Mouse (Mus musculus) c-Kit-positive CD71-positive TER-119-negative erythroid progenitor cells, embryonic 14.5 days (primary cell): ENCODE results near the gene Rsph3b.
A peak's percentile ranks its signal among the peaks of the same experiment; 100 is the strongest.
"Not testable (repeated sequence)": the region's sequence is repeated elsewhere in the genome, so short reads cannot be mapped to it uniquely, and the experiment has no call there.

ENCODE experiments used
- DNase-seq: peaks from one replicate; pipeline ENCODE4 v3.0.0-alpha.2; 2013; ENCODE audit warnings: low read depth

Gene Rsph3b

DNA sequence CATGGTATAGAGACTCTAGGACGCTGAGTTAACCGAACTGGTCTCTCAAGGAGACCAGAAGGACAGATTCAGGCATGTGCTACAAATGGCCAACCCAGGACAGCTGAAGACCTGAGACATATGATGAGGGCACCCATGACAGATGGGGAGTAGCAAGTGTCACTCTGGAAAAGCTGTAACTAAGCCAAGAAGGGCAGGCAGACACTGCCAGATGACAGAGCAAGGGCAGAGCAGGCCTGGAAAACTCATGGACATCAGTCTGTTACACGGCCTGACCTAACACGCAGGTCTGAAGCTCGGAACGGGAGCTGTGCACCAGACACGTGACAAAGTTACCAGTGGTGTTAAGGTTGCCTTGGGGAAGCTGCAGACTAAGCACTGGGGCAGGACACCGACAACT is 10.4 kb upstream of the Rsph3b start:
- not testable (repeated sequence) for DNase-seq

DNA sequence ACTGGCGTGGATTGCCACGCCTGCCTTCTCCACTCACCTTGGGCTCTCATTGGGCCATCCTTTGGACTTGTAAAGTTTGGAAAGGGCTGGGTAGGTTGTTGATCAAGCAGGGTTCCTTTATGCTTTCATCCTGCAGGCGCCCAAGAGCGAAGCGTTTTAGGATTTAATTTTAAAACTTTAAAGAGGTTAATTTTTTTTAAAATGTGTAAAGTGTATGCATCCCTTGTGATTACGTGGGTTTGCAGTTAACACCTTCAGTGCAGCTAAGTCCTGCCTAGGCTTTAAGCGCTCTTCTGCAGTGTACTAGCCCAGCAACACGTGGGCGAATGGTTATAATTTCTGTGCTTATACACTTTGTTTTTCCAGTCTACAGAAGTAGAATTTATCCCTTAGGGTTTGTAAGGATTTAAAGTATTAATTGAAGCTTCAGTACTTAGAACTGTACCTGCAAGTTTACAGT is 317 bp upstream of the Rsph3b start:
- DNase-seq: not testable (repeated sequence)

DNA sequence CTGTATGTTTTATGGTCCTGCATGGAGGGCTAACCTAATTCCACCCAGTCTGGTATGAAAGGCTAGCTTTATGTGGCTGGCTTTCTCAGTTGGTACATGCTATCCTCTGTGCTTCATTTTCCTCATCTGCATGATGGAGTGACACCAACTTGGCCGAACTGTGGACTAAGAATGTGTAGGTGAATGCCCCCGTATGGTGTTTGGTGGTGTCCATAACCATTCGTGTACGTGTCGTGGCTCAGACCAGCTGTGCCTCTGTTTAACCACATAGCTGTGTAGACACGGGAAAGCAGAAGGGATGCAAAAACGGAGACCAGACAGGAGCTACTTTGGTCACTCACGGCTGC is 872 bp downstream of the Rsph3b start:
- DNase-seq: not testable (repeated sequence)

DNA sequence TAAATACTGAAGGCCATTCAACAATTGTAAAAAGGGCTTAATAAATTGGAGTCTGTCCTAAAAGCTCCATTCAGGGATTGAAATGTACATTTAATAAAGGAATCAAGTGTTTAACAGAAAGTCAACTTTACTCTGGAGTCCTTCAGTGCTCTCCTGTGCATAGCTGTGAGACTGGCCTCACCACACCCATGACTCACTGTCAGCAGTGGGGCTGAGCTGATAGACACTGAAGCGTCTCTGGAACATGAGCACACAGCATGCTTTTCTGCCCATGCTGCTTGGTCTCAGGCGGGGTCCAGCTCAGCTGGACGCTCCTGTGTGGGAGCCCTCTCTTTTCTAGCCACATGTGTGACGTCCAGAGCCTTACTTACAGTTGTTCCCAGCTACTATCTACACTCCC is 5.9 kb downstream of the Rsph3b start:
- DNase-seq: not testable (repeated sequence)

DNA sequence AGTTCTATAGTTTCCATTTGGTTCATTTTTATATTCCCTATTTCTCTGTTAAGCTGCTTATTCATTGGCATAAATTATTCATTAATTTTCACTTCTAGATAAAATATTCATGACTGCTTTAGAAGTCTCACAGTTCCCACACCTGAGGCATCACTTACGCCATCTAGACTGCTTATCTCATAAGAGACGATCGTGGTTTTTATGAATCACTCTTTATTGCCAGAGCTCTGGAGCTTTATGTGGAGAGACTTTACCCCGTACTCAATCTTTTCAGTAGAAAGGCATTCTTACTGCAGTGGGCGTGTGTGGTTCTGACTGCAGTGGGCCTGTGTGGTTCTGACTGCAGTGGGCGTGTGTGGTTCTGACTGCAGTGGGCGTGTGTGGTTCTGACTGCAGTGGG is 16.9 kb downstream of the Rsph3b start:
- DNase-seq: not testable (repeated sequence)

DNA sequence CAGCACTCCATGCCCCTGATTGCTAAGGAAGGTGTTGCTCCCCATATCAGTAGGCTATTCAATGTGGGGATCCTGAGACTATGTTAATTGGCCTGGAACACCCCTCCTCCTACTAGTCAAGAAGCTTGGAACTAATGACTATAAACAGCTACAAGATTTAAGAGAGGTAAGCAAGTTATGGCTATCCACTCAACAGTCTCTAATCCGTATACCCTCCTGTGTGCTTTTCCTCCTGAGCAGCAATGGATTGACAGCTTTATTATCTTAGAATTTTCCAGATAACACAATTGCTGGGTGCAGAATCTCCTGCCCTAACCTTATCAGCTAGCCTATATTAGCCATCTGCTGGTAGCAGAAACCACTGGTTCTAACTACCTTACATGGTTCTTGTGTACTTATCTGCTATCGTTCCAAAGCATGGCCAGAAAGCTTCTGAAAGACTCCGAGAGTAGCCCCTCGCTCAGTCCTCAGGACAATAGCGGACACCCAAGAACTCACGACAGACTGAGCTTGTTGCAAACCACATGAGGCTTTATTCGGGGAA is 28.1 kb downstream of the Rsph3b start:
- DNase-seq: not testable (repeated sequence)

DNA sequence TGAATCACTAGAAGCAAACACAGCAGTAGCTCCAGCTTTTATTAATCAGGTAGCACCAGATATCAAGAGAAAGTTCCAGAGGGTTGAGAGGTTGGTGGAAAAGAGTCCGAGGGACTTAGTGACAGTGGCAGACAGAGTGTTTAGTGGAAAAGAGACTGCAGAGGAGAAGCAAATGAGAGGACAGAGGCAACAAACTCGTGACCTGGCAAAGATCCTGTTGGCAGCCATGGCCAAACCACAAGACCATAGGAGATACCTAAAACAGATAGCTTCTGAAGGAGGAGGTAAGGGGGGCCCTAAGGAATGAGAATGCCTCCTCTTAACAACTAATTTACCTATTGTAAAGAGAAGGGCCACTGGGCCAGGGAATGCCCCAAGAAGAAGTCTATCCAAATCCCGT is 29.1 kb downstream of the Rsph3b start:
- DNase-seq: not testable (repeated sequence)

DNA sequence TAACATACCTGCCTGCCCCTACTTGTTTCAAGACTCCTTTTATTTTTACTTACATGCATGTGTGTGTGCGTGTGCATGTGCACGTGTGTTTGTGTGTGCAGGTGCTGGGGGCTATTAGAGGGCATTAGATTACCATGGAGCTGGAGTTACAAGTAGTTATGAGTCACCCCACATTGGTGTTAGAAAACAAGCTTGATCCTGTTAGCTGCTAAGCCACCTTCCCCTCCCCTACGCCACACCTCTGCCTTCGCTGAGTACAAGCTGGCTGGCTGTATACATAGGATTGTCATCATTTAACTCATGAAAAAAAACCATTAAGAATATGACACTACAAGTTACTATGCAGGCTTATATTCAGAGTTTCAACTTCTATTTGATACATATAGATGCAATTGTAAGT is 33.2 kb downstream of the Rsph3b start:
- not testable (repeated sequence) for DNase-seq

DNA sequence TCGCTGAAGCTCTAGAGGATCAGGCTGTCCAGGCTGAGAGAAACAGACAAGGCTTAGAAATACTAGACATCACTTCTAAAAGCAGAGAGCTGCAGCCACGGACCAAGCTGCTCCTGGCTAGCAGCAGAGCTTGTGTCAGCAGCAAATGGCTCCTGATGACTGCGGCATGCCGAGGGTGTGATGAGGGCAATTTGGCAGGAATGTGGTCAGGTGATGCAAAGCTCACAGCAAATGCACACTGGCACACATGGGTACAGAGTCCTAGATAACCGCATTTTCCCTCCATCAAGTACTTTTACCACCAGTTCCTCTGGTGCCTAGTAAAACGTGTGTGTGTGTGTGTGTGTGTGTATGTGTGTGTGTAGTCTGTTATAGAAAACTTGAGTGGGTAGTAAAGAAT is 34.4 kb downstream of the Rsph3b start:
- not testable (repeated sequence) for DNase-seq

DNA sequence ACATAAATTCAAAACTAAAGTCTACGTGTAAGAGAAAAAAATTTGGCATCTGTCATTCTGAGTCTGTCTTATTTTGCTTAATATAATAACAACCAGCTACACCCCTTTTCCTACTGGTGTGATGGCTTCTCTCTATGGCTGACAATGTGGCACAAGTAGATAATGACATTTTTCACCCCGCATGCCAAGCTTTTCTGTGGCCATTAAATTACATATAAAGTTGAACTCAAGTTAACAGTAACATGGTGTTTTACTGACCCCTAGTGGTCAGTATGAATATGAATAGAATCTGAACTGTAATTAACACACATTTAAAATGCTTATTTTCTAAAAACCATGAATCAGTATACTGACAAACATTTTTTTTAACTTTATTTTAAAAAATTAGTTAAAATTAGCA is 48.1 kb downstream of the Rsph3b start:
- DNase-seq: not testable (repeated sequence)

DNA sequence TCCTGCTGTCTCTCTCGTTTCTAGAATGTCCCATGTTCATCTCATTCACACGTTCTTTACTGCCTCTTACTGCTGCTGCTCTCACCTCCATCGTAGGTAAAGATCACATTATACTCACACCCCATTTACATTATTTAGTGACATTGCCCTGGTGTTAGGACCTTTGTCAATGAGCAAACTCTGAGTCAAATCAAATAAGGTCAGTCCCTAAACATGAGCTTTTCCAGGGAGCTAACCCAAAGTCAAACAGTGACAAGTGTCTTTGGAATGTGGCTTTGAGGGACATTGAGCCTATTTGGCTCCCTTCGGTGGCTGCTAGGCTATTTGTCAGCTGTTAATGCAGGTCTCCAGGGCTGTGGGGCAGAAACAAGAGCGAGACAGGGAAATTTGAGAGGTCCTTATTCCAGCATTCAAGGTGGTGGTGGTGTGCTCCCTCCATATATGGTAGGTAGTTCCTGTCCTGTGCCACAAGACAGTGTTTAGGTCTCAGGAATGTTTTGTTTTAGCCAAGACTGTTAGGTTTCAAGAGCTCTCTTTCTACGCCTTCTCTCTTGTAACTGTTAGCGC is 50.4 kb downstream of the Rsph3b start:
- not testable (repeated sequence) for DNase-seq

DNA sequence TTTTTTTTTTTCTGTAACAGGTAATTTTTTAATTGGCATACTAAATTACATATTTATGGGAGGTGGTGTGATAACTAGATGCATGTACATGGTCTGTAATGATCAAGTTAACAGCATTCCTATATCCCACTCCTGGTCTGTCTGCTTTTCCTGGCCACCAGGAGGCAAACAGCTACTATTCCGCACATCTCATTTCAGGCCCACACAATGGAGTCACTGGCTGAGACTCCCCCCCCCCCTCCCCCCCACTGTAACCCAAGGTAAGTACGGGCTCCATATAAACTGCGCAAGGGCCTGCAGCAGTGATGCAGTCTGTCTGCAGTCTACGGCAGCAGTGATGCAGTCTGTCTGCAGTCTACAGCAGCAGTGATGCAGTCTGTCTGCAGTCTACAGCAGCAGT is 51.7 kb downstream of the Rsph3b start:
- no peak for DNase-seq

DNA sequence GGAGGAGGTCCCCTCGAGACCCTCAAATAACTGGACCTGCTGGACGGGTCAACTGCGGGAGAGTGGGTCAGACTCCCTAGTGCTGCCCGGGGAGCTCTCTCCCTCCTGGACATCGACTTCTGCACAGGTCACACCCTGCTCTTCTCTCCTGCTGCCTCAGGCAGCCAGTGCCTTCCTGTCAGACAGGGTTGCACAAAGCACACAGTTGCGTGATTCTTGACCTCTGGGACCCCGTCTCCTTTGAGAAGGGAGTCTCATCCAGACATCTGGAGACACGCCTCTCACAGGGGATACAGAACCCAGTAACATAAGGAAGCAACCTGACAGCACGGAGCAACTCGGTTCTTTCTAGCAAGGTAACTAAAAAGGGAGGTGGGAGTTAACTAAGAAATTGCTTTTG is 55.1 kb downstream of the Rsph3b start:
- DNase-seq: no peak

DNA sequence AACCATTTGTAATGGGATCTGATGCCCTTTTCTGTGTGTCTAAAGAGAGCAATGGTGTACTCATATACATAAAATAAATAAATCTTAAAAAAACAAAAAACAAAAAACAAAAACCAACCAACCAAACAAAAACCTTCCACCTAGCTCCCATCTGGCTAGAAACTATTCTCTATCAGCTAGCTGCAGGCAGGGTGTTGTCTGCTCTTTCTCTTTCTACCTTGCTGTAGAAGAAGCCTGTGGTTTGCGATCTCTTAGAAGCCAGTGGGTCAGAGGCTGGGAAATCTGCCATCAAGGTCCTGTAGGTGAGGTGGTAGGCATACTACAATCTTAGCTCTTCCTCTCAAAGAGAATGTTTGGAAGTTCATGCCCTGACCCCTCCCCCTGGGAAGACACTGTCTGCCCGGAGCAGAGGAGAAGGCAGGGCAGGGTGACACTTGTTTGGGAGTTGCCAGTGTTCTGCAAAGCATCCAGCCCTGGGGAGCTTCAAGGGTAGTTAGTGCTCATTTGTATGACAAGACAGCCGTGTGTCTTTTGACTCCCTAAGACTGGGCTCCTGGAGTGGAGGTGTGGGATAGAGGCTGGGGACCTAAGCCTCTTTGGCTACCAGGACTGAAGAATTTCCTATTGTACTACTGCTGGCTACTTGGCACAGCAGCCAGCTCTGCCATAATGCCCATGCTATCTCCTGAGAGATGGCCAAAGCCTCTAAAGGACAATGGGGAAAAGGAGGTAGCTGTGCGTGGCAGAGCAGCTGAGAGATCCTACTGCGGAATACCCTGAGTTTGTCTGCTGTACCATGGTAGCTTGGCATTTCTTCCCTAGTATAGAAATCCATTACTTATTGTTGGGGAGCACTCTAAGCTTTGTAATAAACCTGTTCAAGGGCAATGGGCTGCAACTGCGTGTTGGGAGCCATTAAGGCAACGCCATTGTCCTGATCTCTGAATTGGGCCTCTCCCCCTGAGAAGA is 56.2 kb downstream of the Rsph3b start:
- DNase-seq: peak; percentile 22

DNA sequence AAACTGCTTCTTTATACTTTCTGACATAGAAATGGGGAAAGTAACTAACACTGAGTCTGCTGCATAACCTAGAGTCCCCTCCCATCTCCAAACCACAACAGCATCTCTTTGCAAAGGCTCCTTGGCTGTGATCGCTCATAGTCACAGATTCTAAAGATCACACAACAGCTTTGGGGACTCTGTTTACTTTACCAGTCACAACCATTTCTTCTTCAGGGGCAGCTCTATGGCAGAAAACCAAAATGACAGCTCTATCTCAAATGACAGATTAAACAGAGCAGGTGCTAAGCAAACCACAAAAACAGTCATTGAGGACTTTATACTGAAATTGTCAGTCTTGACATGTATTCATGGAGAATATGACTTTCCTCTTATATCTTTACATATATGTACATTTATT is 62.0 kb downstream of the Rsph3b start:
- DNase-seq: no peak

DNA sequence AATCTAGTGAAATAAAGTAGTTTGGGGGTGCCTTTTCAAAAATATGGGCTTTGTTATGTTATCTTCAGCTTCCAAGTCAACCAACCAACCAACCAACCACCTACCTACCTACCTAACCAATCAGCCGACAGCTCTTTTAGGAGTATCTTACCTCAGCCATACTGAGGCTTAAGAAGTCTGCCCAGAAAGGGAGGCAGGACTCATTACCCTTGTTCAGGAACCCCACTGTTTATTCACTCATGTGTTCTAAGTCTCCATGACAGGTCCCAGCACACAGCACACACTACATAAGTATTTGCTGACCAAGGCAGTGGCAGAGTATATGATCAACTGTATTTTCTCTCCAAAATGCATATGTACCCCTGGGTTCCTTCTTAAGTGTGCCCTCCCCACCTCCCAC is 64.0 kb downstream of the Rsph3b start:
- DNase-seq: no peak

DNA sequence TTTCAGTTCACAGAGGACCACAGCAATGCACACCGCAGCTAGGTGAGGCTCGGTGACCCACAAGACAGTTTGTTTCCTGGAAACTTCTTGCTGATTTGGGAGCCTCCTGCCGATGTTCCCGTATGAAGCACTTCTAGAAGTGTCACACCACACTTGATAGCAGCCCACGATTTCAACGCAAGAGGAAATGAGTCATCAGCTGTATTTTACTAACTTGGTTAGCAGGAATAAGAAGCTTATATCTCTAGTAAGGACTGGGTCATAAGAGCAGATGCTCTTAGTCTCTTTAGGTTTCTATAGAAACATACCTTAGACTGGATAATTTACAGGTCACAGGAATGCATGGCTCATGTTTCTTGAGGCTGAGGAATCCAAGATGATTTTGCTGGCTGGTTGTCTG is 67.2 kb downstream of the Rsph3b start:
- no peak for DNase-seq

DNA sequence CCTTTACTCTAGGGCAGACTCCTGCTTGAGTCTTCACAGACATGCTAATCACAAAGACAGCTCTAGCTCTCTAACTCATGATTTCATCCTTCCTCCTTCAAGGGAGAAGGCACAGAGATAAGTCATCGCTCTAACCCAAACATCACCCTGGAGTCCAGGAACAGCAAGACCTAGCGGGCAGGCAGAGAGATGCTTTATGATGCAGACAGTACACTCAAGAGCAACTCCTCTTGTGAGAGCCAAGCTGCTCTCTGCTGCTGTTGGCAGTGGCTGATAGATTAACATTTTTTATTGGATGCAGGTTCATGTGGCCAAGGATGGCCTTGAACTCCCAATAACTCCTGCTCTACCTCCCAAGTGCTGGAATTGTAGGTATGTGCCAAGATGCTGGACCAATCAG is 77.1 kb downstream of the Rsph3b start:
- no peak for DNase-seq

DNA sequence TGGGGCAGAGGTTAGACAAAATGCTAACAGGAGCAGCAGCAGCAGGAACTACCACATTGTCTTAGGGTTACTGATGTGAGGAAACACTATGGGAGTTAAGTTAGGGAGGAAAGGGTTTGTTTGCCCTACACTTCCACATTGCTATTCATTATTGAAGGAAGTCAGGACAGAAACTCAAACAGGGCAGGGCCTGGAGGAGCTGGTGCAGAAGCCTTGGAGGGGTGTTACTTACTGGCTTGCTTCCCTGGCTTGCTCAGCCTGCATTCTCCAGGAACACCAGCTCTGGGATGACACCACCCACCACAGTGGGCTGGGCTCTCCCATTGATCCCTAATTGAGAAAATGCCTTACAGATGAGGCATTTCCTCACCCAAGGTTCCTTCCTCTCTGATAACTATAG is 79.7 kb downstream of the Rsph3b start:
- no peak for DNase-seq

DNA sequence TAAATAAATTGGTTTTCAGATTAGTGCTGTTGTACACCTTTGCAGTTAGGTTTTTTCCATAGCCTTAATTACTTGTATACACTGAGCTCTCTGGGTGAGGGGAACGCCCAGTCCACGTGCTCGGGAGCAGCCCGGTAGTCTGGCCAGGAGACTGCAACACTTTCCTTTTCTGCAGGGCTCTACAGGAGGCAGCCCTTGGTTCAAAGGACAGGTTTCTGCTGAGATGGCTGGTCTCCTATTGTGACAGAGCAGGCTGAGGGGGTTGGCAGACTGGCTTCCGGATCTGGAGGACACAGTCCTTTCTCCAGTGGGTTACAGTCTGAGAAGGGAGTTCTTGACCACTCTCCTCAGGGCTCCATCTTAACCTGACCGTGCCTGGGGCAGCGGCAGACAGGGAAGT is 80.7 kb downstream of the Rsph3b start:
- DNase-seq: no peak

DNA sequence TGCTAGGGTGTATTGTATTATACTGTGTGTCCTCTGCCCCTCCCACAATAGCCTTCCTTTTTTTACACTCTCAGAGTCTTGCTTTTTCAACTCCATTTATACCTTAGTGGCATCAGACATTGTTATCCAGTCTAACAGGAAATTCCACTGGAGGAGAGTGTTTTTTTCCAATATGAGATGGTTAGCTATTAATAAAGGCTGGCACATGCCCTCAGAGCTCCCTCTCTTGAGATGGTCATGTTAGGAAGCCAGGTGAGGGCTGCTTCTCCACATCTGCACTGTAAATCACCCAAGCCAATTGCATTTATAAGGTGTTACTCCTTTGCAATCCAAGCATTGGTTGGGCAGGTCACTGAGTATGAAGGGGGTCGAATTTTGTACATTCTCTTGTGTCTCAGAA is 81.9 kb downstream of the Rsph3b start:
- DNase-seq: no peak

DNA sequence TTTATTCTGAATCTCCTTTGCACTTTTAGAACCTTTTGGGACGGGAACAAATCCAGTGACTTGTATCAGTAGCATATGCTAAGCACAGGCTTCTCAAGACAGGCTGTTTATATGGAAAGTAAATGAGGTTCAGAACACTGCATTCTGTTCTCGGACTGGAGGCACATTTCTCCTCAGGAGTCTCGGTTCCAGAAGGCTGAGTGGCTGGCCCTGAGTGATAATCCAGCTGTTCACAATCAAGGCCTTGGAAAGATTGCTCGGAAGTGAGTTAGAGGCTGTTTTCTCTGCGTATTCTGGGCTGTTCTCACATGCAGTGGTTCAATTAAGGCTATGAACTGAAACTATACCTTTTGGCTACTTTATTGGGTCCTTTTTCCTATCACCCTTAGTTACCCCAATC is 82.9 kb downstream of the Rsph3b start:
- DNase-seq: no peak

DNA sequence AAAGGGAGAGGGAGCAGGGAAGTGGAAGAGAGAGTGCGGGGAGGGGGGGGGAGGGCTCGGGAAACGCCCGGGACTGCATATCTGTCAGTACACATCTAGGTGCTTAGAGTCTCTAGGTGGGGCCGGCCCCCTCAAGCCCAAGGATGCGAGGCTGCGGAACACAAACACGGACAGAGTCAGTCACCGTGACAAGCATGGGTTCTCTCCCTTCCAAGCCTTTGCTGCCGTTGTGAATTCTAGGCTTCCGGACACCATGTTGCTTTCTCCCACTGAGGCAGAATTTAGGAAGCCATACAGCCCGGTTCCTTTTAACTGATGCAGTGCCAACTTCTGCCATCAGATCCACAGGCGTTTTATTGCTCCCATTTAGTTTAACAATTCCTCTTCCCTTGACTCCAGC is 83.6 kb downstream of the Rsph3b start:
- no peak for DNase-seq
